Mouse (Mus musculus) hindbrain, postnatal 0 days (tissue): ENCODE measurements around the gene Tgm2. TPM values are rescaled to one million over a fixed set of nuclear protein-coding genes. Genes with fewer than 3 reads are reported as not detected.

Source experiments
- ATAC-seq: fragments of 200-750 bp; cut with Nextera tagmentation; 2 replicates; pipeline ENCODE4 v1.8.0; 2017; ENCODE audit warnings: mild to moderate bottlenecking, moderate TSS enrichment, moderate library complexity
- DNase-seq: peaks from one replicate; pipeline ENCODE4 v3.0.0-alpha.2; 2015; ENCODE audit warnings: low spot score
- H3K27ac ChIP-seq: fragments of 300-500 bp; sonication (generic); 2 replicates; pipeline ENCODE4 v1.5.1; 2014; ENCODE audit warnings: mild to moderate bottlenecking
- H3K27me3 ChIP-seq: fragments of 300-500 bp; sonication (generic); 2 replicates; pipeline ENCODE4 v1.6.1; 2014; ENCODE audit warnings: low read length, mixed read lengths; ENCODE audit not compliant: insufficient read depth
- H3K36me3 ChIP-seq: fragments of 300-500 bp; sonication (generic); 2 replicates; pipeline ENCODE4 v1.6.1; 2014; ENCODE audit warnings: low read length, mixed read lengths; ENCODE audit not compliant: insufficient read depth
- H3K4me1 ChIP-seq: fragments of 300-500 bp; sonication (generic); 2 replicates; pipeline ENCODE4 v1.6.1; 2014; ENCODE audit warnings: antibody characterized with exemption, low read length, mixed read lengths; ENCODE audit not compliant: insufficient read depth
- H3K4me2 ChIP-seq: fragments of 300-500 bp; sonication (generic); 2 replicates; pipeline ENCODE4 v1.6.1; 2014; ENCODE audit warnings: low read depth, mild to moderate bottlenecking, low read length, moderate library complexity, mixed read lengths
- H3K4me3 ChIP-seq: fragments of 300-500 bp; sonication (generic); 2 replicates; pipeline ENCODE4 v1.5.1; 2014; ENCODE audit warnings: low read length
- H3K9ac ChIP-seq: fragments of 300-500 bp; sonication (generic); replicated peaks from 2 replicates; pipeline ENCODE4 v1.6.1; 2014; ENCODE audit warnings: mild to moderate bottlenecking, low read length, moderate library complexity, mixed read lengths
- H3K9me3 ChIP-seq: fragments of 300-500 bp; sonication (generic); 2 replicates; pipeline ENCODE4 v1.6.1; 2016; ENCODE audit warnings: low read length, mixed read lengths
- CTCF ChIP-seq: IDR thresholded peaks from 2 replicates; pipeline ENCODE4 v1.5.1; 2016; ENCODE audit warnings: antibody characterized with exemption, control low read depth, low read depth
- WGBS: fragments of 180-500 bp; shearing (Covaris S2); extraction: QIAGEN DNeasy Blood & Tissue Kit; methylation state at CpG from one replicate; pipeline ENCODE4 v1.1.7; 2014; 5-methylcytosine and 5-hydroxymethylcytosine counted together
- polyA plus RNA-seq: library from polyadenylated mRNA; unstranded; fragments of >200 nt; fragmentation: Nextera tagmentation; extraction: Ambion mirVana; gene quantifications from 2 replicates; pipeline ENCODE4 v1.2.1, GENCODE M21; 2015
- total RNA-seq: library from RNA; depleted of rRNA; stranded (reverse); fragments of >200 nt; gene quantifications from 2 replicates; pipeline ENCODE4 v1.2.3, GENCODE M21; 2014

The Tgm2 gene
- total and polyA plus RNA-seq, 2 experiments from 2014 or later = 7.1 to 14.4 TPM

- H3K9ac ChIP-seq = no peak overlapping the region
- ATAC-seq = no peak
Observed at GRCm38 (mm10) chr2:158169351-158169750, 23.1 kb upstream of the Tgm2 start.

GRCm38 (mm10) chr2:158168741-158169211, 22.5 kb upstream of the Tgm2 start:
- Histone ChIP-seq H3K9me3 (no peaks in the 10 kb centered on the region), H3K4me1 (peaks cover 3% of the 10 kb centered on the region; the same call in 1 of the 2 replicates), H3K27ac (no peak overlapping the region), H3K36me3 (no peaks in the 10 kb centered on the region), H3K9ac (no peak overlapping the region), H3K4me3 (no peak overlapping the region), H3K4me2 (no peak overlapping the region), H3K27me3 (no peaks in the 10 kb centered on the region; the same call in 1 of the 2 replicates)
- DNase-seq = no peak
- ATAC-seq = no peak
- 51% methylated on average over 8 of the region's 8 CpGs for WGBS
- no peak for TF ChIP-seq CTCF

More at GRCm38 (mm10) chr2:158169351-158169750, 23.1 kb upstream of the Tgm2 start:
- Histone ChIP-seq H3K36me3 (no peaks in the 10 kb centered on the region), H3K4me2 (no peak overlapping the region), H3K27me3 (no peaks in the 10 kb centered on the region; the same call in 1 of the 2 replicates), H3K9me3 (no peaks in the 10 kb centered on the region), H3K27ac (no peak overlapping the region), H3K4me1 (peaks cover 6% of the 10 kb centered on the region; the same call in 1 of the 2 replicates), H3K4me3 (no peak overlapping the region)
- DNase-seq = no peak
- 79% methylated on average over 6 of the region's 6 CpGs for WGBS
- TF ChIP-seq CTCF = no peak

- no peaks in the 10 kb centered on the region; the same call in 1 of the 2 replicates for H3K27me3 ChIP-seq
- no peak for ATAC-seq
- no peak for TF ChIP-seq CTCF
Observed at GRCm38 (mm10) chr2:158167496-158168205, 21.4 kb upstream of the Tgm2 start.

GRCm38 (mm10) chr2:158166628-158167027, 20.4 kb upstream of the Tgm2 start:
- TF ChIP-seq CTCF = no peak
- Histone ChIP-seq H3K36me3 (no peaks in the 10 kb centered on the region), H3K4me2 (no peak overlapping the region), H3K9ac (no peak overlapping the region), H3K27me3 (no peaks in the 10 kb centered on the region; the same call in 1 of the 2 replicates), H3K4me3 (no peak overlapping the region), H3K9me3 (no peaks in the 10 kb centered on the region), H3K4me1 (peaks cover 3% of the 10 kb centered on the region; the same call in 1 of the 2 replicates), H3K27ac (no peak overlapping the region)
- ATAC-seq = no peak
- DNase-seq = no peak
- WGBS = 79% methylated on average over 7 of the region's 7 CpGs

More at GRCm38 (mm10) chr2:158167496-158168205, 21.4 kb upstream of the Tgm2 start:
- H3K9ac ChIP-seq = no peak overlapping the region
- no peak overlapping the region for H3K27ac ChIP-seq
- 53% methylated on average over 9 of the region's 9 CpGs for WGBS
- no peaks in the 10 kb centered on the region for H3K36me3 ChIP-seq
- H3K9me3 ChIP-seq = no peaks in the 10 kb centered on the region
- H3K4me1 ChIP-seq = peaks cover 3% of the 10 kb centered on the region; the same call in 1 of the 2 replicates
- H3K4me3 ChIP-seq = no peak overlapping the region
- no peak overlapping the region for H3K4me2 ChIP-seq
- no peak for DNase-seq

GRCm38 (mm10) chr2:158165776-158166175, 19.5 kb upstream of the Tgm2 start:
- Histone ChIP-seq H3K4me1 (peaks cover 3% of the 10 kb centered on the region; the same call in 1 of the 2 replicates), H3K27ac (no peak overlapping the region), H3K36me3 (no peaks in the 10 kb centered on the region), H3K9ac (no peak overlapping the region), H3K4me2 (no peak overlapping the region), H3K4me3 (no peak overlapping the region), H3K9me3 (no peaks in the 10 kb centered on the region), H3K27me3 (no peaks in the 10 kb centered on the region; the same call in 1 of the 2 replicates)
- WGBS = 64% methylated on average over 4 of the region's 4 CpGs
- TF ChIP-seq CTCF = no peak
- ATAC-seq (no peak), DNase-seq (no peak)

- no peak for TF ChIP-seq CTCF
- Histone ChIP-seq H3K27me3 (no peaks in the 10 kb centered on the region), H3K9ac (no peak overlapping the region), H3K4me2 (no peak overlapping the region), H3K36me3 (no peaks in the 10 kb centered on the region), H3K4me3 (no peak overlapping the region), H3K9me3 (no peaks in the 10 kb centered on the region), H3K4me1 (no peaks in the 10 kb centered on the region), H3K27ac (no peak overlapping the region)
- ATAC-seq (no peak), DNase-seq (no peak)
- 79% methylated on average over 6 of the region's 6 CpGs for WGBS
Observed at GRCm38 (mm10) chr2:158163034-158163433, 16.8 kb upstream of the Tgm2 start.

GRCm38 (mm10) chr2:158161761-158162160, 15.5 kb upstream of the Tgm2 start:
- no peak for TF ChIP-seq CTCF
- H3K4me1 ChIP-seq = no peaks in the 10 kb centered on the region
- WGBS = 79% methylated on average over 6 of the region's 6 CpGs
- no peak overlapping the region for H3K4me3 ChIP-seq
- no peak for DNase-seq
- H3K9ac ChIP-seq = no peak overlapping the region
- no peak overlapping the region for H3K27ac ChIP-seq
- no peak for ATAC-seq
- no peak overlapping the region for H3K4me2 ChIP-seq
- no peaks in the 10 kb centered on the region for H3K9me3 ChIP-seq
- H3K27me3 ChIP-seq = no peaks in the 10 kb centered on the region
- H3K36me3 ChIP-seq = no peaks in the 10 kb centered on the region
